Mouse (Mus musculus): ENCODE data around the gene Skap1.

DNA sequence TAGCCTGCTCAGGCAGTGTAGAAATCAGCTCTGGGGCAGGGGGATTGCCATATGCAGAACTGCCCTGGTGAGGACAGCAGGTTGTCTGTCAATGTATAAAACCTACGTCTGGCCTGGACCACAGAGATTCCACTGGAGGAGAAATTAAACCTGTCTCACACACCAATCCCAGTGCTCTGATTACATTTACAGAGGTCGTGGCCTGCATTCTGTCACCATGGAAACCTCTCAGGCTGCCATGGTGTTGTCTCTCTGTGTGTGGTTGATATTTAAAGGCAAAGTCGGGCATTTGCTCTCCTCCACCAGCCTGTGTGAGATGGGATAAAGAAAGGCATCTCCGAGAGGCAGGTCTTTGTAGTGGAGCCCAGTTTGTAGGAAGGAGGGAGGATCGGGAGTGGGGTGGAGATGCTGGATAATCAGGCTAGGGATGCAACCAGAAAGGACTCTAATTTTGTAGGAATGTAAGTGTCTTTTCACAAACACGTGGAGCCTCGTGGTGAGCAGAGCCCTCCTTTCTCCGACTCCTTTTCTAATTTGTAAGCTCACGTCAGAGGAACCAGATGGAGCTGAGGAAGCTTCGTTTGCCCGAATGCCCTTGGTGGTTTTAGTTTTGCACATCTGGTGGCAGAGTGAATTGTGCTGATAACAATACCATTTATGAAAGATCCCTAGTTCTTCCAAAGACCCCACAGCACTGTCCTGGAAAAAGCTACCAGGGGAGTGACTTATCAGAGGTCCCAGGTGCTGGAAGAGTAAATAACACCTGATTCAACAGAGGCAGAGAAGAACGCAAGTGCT is 7.7 kb upstream of the Skap1 start:
- TF ChIP-seq CTCF (conservative IDR thresholded peaks at IDR 0.05; ENCODE audit: insufficient read depth, insufficient read length, low read depth, low read length) (no peak), POLR2A (IDR thresholded peaks at IDR 0.05; ENCODE audit: low read depth, low read length) (no peak)
